Mouse (Mus musculus): ENCODE results near the gene Usp8. TPM values are rescaled to one million over a fixed set of nuclear protein-coding genes. Genes with fewer than 3 reads are reported as not detected.

Usp8 gene
- polyA plus RNA-seq, 1 experiment from 2014 or later, result 28.7 TPM

DNA sequence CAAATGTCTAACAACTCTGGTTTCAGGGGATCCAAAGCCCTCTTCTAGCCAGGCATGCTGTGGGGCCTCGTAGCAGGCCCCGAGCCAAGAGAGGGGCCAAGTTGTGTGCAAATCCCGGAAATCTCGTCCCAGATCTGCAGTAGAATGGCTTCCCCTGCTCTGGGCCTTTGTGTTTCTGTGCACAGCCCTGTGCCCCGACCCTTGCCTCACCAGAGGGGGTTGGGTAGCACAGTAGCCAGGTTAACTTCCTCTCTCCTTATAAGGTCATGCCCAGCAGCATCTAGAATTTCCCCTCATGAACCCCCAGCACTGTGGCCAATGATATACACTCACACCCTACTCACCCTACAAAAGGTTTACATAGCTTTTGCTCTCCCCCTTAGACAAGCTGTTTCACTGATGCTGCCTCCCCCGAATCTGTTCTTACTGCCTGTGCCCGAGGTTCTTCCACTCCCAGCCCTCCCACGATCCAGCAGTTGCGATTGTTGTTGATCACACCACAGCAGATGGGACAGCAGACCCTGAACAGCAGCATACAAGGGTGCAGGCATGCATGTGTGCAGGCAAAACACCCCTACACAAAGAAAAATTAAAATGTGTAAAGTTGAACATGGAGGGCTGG, 80.7 kb downstream of the Usp8 start:
- Histone ChIP-seq H3K27me3 (ENCODE audit: control insufficient read depth, insufficient read depth, low read length) (no peaks in the 10 kb centered on the region), H3K36me3 (ENCODE audit: control insufficient read depth, insufficient read depth, low read length) (peaks cover 12% of the 10 kb centered on the region), H3K4me1 (ENCODE audit: control insufficient read depth, insufficient read depth, low read length) (no peaks in the 10 kb centered on the region), H3K4me3 (ENCODE audit: low read depth, low read length) (no peak overlapping the region), H3K27ac (ENCODE audit: low read depth, low read length) (no peak overlapping the region), H3K4me2 (ENCODE audit: low read depth, low read length) (no peak overlapping the region), H3K9ac (replicated peaks; ENCODE audit: low read depth, low read length) (no peak overlapping the region), H3K9me3 (ENCODE audit: control insufficient read depth, low read length) (no peaks in the 10 kb centered on the region)
- ATAC-seq (ENCODE audit: low read depth), result peak; percentile 24; the same call in 1 of the 2 replicates
- WGBS, result 64% methylated on average over 9 of the region's 9 CpGs

DNA sequence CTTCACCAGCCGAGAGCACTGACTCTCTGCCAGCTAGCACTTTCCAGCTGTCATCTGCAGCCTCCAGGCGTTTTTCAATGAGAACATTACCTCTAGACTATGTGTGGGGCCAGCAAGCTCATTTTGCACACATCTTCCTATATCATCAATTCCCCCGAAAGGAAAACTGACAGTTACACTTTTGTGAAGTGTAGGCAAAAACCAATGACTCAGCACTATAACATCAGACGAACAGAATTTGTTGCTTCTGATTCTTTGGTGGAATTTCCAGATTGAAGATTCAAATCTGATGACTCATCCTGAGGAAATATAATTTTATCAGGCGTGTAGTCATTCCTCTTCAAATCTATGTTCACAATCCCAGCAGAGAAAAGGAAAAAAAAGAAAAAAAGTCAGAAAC, 85.5 kb downstream of the Usp8 start:
- 80% methylated on average over 5 of the region's 5 CpGs for WGBS
- Histone ChIP-seq H3K4me1 (ENCODE audit: control insufficient read depth, insufficient read depth, low read length) (no peaks in the 10 kb centered on the region), H3K36me3 (ENCODE audit: control insufficient read depth, insufficient read depth, low read length) (peaks cover 47% of the 10 kb centered on the region), H3K4me2 (ENCODE audit: low read depth, low read length) (no peak overlapping the region), H3K4me3 (ENCODE audit: low read depth, low read length) (no peak overlapping the region), H3K9me3 (ENCODE audit: control insufficient read depth, low read length) (no peaks in the 10 kb centered on the region), H3K9ac (replicated peaks; ENCODE audit: low read depth, low read length) (no peak overlapping the region), H3K27ac (ENCODE audit: low read depth, low read length) (no peak overlapping the region), H3K27me3 (ENCODE audit: control insufficient read depth, insufficient read depth, low read length) (no peaks in the 10 kb centered on the region)
- no peak for ATAC-seq (ENCODE audit: low read depth)

DNA sequence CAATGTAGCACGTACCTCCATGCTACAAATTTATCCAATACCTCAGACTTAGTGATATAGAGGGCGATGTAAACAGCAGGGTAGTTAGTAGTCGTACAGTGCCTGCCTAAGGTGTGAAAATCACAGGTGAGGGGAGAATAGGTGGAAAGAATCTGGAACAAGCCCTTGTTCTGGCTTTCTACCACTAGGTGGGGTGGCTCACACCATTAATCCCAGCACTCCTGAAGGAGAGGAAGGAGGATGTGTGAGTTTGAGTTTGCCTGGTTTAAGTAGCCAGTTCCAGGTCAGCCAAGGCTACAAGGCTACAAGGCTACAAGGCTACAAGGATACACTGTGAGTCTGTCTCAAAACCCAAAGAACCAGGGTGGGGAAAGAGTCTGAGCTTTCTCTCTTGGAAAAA, 88.6 kb downstream of the Usp8 start:
- no peaks in the 10 kb centered on the region for H3K27me3 ChIP-seq (ENCODE audit: control insufficient read depth, insufficient read depth, low read length)
- H3K27ac ChIP-seq (ENCODE audit: low read depth, low read length), result no peak overlapping the region
- no peaks in the 10 kb centered on the region for H3K9me3 ChIP-seq (ENCODE audit: control insufficient read depth, low read length)
- H3K4me2 ChIP-seq (ENCODE audit: low read depth, low read length), result no peak overlapping the region
- 84% methylated on average over 3 of the region's 3 CpGs for WGBS
- H3K4me3 ChIP-seq (ENCODE audit: low read depth, low read length), result no peak overlapping the region
- no peak for ATAC-seq (ENCODE audit: low read depth)
- H3K36me3 ChIP-seq (ENCODE audit: control insufficient read depth, insufficient read depth, low read length), result peaks cover 60% of the 10 kb centered on the region
- H3K9ac ChIP-seq (replicated peaks; ENCODE audit: low read depth, low read length), result no peak overlapping the region
- no peaks in the 10 kb centered on the region for H3K4me1 ChIP-seq (ENCODE audit: control insufficient read depth, insufficient read depth, low read length)

DNA sequence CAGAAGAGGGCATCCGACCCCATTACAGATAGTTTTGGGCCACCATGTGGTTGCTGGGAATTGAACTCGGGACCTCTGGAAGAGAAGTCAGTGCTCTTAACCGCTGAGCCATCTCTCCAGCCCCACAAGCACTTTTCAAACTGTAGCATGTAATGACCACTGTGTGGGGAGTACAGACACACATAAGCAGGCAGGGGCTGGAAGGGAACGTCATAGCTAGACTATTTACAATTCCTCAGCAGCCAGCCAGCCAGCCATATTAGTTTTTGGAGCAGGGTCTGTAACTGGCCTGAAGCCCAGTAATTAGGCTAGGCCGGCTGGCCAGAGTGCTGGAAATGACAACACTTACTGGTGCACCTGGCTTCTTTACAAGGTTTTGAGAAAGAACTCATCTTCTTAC, 91.3 kb downstream of the Usp8 start:
- Histone ChIP-seq H3K9ac (replicated peaks; ENCODE audit: low read depth, low read length) (no peak overlapping the region), H3K9me3 (ENCODE audit: control insufficient read depth, low read length) (no peaks in the 10 kb centered on the region), H3K4me2 (ENCODE audit: low read depth, low read length) (no peak overlapping the region), H3K27ac (ENCODE audit: low read depth, low read length) (no peak overlapping the region), H3K36me3 (ENCODE audit: control insufficient read depth, insufficient read depth, low read length) (peaks cover 50% of the 10 kb centered on the region), H3K27me3 (ENCODE audit: control insufficient read depth, insufficient read depth, low read length) (no peaks in the 10 kb centered on the region), H3K4me1 (ENCODE audit: control insufficient read depth, insufficient read depth, low read length) (no peaks in the 10 kb centered on the region), H3K4me3 (ENCODE audit: low read depth, low read length) (no peak overlapping the region)
- WGBS, result 93% methylated on average over 5 of the region's 5 CpGs
- no peak for ATAC-seq (ENCODE audit: low read depth)

DNA sequence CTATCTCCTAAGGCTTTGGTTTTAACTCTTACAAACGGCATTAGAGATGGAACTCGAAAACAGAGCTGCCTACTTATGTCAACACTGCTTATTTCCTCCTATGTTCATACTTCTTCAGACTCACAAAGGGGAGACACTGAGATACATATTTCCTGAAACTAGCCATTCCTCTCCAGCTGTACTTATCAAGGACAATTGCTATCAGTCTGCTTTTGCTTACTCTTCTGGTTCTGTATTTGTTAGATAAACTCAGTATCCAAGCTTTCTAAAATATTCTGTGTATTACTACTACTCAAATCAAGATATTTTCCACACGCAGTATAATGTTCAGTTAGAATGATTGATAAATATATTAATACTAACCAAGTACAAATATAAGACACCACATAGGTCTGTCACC, 94.9 kb downstream of the Usp8 start:
- Histone ChIP-seq H3K9ac (replicated peaks; ENCODE audit: low read depth, low read length) (no peak overlapping the region), H3K27ac (ENCODE audit: low read depth, low read length) (no peak overlapping the region), H3K4me1 (ENCODE audit: control insufficient read depth, insufficient read depth, low read length) (no peaks in the 10 kb centered on the region), H3K36me3 (ENCODE audit: control insufficient read depth, insufficient read depth, low read length) (peaks cover 31% of the 10 kb centered on the region), H3K4me3 (ENCODE audit: low read depth, low read length) (no peak overlapping the region), H3K27me3 (ENCODE audit: control insufficient read depth, insufficient read depth, low read length) (no peaks in the 10 kb centered on the region), H3K4me2 (ENCODE audit: low read depth, low read length) (no peak overlapping the region), H3K9me3 (ENCODE audit: control insufficient read depth, low read length) (no peaks in the 10 kb centered on the region)
- no peak for ATAC-seq (ENCODE audit: low read depth)
- WGBS, result 94% methylated on average over 3 of the region's 3 CpGs

Other genes starting within 250 kb of the Usp8 start
- gene Atp8b4, start 206.7 kb upstream of the Usp8 start, polyA plus RNA-seq (2014; fragmentation: Nextera tagmentation; extraction: Ambion mirVana), result 0.03 and 0.10 TPM in 2 replicates
- gene Slc27a2, start 154.9 kb upstream of the Usp8 start, polyA plus RNA-seq (2014; fragmentation: Nextera tagmentation; extraction: Ambion mirVana), result 10.5 and 12.1 TPM in 2 replicates
- gene Hdc, start 88.0 kb upstream of the Usp8 start, polyA plus RNA-seq (2014; fragmentation: Nextera tagmentation; extraction: Ambion mirVana), result 0.24 and 0.31 TPM in 2 replicates
- gene Gabpb1, start 31.0 kb upstream of the Usp8 start, polyA plus RNA-seq (2014; fragmentation: Nextera tagmentation; extraction: Ambion mirVana), result 39.1 and 47.4 TPM in 2 replicates
- 2.7 and 2.9 TPM in 2 replicates for gene Usp50, start 76.1 kb downstream of the Usp8 start, polyA plus RNA-seq (2014; fragmentation: Nextera tagmentation; extraction: Ambion mirVana)
- gene Trpm7, start 168.9 kb downstream of the Usp8 start, polyA plus RNA-seq (2014; fragmentation: Nextera tagmentation; extraction: Ambion mirVana), result 34.8 and 41.8 TPM in 2 replicates
- gene Sppl2a, start 225.9 kb downstream of the Usp8 start, polyA plus RNA-seq (2014; fragmentation: Nextera tagmentation; extraction: Ambion mirVana), result 39.9 and 40.5 TPM in 2 replicates